Mouse (Mus musculus) urinary bladder, adult 18-20 months (tissue): Measurements from ENCODE around the gene Mdk.

Experiments
- DNase-seq, 2 experiments: peaks; one replicate each; pipeline ENCODE4 v3.0.0; 2022; ENCODE audit warnings: low spot score in 2 of 2, mixed read lengths in 2 of 2

Gene Mdk

DNA sequence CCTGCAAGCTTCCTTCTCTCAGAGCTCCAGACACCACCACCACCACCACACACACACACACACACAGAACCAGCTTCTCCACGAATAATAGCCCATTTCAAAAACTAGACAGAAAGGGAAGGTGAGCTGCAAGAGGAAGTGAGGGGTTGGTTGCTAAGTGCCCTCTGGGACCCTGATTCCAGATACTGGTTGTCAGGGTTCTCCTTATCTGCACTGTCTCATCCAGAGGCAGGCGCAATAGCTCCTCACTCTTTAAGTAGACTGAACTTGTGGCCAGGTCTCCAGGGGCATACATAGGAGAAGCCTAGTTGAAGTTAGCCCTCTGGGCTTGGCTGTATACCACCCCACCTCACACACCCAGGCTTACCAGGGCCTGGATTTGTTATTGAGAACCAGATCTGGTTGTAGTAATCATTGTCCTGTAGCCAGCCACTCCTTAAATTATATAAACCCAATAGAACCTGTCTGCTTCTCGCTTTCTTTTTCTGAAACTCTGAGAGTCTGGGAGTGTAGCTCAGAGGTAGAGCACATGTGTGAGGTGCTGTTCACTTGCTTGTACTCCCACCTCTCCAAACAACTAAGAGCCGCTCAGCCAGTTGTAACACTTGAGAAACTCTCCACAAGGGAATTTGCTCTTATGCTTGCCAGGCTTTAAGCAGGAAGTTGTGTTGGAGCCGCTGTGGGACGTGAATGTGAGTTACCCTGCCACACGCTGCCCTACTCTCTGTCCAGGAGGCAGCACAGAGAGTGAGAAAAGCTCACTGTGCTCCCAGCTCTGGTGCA is 18.6 kb downstream of the Mdk start:
- no peak for DNase-seq

- DNase-seq: no peak
Measured at GRCm38 (mm10) chr2:91912616-91913015, 19.5 kb downstream of the Mdk start.

DNA sequence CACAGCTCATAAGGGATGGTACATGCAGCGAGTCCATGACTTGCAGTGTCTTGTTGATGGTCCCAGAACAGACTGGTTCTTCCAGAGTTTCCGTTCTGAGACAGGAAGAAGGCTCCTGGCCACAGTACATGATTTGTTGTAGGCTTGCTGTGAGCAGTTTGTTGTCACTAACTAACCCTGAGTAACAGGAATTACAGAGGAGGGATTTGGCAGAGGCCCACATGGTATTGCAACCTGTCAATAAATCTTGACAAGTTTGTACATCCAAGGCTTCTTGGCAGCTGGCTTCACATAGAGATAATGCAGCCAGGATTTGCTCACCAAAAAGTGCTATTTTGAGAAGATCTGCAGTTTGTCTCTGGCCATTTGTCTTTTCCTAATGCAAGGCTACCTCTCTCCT is 26.0 kb downstream of the Mdk start:
- no peak for DNase-seq

GRCm38 (mm10) chr2:91904618-91905307 is 27.3 kb downstream of the Mdk start:
- no peak for DNase-seq

GRCm38 (mm10) chr2:91903171-91903925 is 28.7 kb downstream of the Mdk start:
- DNase-seq: no peak

DNA sequence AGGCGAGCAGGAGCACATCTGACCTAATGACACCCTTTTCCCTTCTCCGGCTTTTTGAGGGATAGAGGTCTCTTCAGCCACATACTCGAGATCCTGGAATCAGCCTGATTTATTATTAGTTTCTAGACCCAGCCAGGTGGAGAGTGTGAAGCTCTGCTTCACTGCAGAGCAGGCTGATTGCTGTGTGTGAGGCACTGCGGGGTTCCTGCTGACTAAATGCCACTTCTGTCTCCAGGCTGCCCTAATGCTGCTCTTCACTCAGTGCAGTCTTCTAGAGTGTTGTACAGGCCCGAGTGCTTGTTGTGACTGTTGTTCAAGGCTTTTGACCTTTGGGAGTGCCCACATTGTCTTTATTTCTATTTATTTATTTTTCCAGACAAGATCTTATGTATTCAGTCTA is 29.8 kb downstream of the Mdk start:
- no peak for DNase-seq

- DNase-seq: no peak
Measured at GRCm38 (mm10) chr2:91900431-91900830, 31.7 kb downstream of the Mdk start.

DNA sequence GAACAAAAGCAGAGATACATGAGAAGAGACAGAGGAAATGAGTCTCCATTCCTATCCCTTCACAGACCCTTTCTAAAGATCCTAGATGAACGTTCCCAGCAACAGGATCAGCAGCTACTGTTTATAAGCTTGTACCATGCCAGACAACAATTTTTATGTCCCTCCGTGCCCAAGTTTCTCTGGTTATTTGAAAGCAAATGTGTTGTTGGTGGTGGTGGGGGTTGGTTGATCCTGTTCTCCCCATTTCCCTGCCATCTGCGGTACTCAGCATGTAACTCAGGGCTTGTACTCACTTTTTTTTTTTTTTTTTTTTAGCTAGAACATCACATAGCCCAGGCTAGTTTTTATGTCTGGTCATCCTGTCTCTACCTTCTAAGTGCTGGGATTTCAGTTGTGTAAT is 33.0 kb downstream of the Mdk start:
- DNase-seq: no peak

- no peak for DNase-seq
Measured at GRCm38 (mm10) chr2:91897968-91898367, 34.1 kb downstream of the Mdk start.

DNA sequence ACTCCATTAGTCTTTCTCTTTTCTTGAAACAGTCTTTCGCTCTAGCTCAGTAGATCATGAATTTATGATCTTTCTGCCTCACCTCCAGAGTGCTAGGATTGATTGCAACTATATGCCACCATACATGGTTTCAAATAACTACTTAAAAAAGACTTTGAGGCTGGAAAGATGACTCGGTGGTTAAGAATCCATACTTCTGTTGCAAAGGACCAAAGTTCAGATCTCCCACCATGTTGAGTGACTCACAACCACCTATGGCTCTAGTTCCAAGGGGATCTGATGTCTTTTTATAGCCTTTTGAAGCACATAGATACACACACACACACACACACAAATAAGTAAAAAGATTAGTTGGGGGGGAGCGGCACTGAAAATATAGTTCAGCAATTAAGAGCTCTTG is 36.7 kb downstream of the Mdk start:
- DNase-seq: no peak

DNA sequence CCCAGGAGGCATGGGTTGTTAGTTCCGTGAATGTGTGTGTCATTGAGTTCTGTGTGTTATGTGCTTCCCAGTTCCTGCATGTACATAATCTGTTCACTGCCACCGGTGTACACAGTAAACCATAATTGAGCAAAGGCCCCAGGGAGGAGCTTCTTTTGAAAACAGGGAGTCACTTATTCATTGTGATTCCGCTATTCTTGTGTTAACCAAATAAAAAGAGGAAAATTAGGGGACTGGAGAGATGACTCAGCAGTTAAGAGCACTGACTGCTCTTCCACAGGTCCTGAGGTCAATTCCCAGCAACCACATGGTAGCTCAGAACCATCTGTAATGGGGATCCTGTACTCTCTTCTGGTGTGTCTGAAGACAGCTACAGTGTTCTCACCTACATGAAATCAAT is 37.4 kb downstream of the Mdk start:
- DNase-seq: no peak

DNA sequence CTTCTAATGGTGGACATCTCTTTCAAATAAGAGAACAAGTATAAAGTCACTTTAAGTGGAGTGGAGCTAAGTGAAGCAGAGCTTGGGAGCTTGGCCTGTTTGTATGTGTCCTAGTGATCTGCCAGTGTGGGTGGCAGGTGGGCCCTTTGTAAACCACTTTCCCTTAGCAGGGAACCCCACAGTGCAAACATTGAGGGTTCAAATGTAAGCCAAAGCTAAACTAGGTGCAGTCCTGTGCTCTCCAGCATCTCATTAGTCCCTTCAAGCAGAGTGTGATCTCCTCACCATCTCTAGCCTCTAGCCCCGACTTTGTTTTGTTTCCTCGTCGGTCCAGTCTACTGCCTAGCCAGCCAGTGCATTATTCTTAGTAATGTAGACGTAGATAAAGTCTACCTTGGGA is 47.5 kb downstream of the Mdk start:
- no peak for DNase-seq

- DNase-seq: no peak
Measured at GRCm38 (mm10) chr2:91883961-91884360, 48.1 kb downstream of the Mdk start.
